Mouse (Mus musculus): ENCODE results near the gene Mxra8.

DNA sequence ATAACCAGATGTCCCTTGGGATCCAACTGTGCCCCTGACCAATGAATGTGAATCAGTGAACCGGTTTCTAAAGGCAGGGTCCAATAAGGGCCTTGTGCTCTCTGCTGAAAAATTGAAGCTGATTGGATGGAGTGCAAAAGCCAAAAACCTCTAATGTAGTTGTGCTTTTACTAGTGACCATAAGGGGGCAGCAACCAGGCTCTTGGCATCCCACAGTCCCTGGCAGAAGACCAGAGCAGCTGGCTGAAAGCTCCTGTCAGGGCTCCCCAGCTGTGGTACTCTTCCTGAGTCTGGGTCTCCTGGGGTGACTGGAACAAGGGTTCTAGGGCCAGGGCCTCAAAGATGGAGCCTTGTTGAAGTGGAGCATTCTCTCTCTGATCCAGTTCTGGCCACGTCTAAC is 5.6 kb upstream of the Mxra8 start:
- peak; percentile 40; the same call in 1 of the 2 replicates for TF ChIP-seq CTCF (IDR thresholded peaks at IDR 0.05; ENCODE audit: low read depth, low read length)
- TF ChIP-seq TAL1 (conservative IDR thresholded peaks at IDR 0.05; ENCODE audit: low read depth, low read length): no peak
- no peak for TF ChIP-seq GATA2 (IDR thresholded peaks at IDR 0.05; ENCODE audit: borderline replicate concordance, low read depth, low read length)
- TF ChIP-seq GATA1 (IDR thresholded peaks at IDR 0.05; ENCODE audit: borderline replicate concordance, low read length): no peak
- no peak for TF ChIP-seq POLR2AphosphoS5 (IDR thresholded peaks at IDR 0.05; ENCODE audit: insufficient replicate concordance, low read depth, low read length)
